Mouse (Mus musculus): Measurements from ENCODE around the gene C2cd2. TPM values are rescaled to one million over a fixed set of nuclear protein-coding genes. Genes with fewer than 3 reads are reported as not detected.

Gene C2cd2
- polyA plus RNA-seq, 1 experiment from 2014 or later: 18.4 TPM

DNA sequence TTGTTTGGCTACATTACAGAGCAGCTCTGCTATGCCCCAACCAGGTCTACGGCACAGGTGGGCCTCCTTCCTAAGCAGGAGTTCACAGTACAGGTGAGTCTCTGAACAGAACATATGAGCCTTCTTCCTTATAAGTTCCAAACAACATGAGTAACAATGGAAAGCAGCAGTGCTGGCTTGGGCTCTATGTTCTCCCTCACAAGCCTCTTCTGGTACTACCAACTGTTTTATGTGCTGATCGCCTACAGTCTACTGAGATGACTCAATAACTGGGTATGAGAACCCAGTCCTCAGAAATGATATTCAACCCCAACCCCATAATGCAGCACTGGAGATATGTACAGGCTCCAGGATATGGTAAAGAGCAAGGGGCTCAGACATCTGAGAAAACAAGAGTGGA is 148.3 kb downstream of the C2cd2 start:
- Histone ChIP-seq H3K27me3 (ENCODE audit: insufficient read depth, poor library complexity, severe bottlenecking) (no peaks in the 10 kb centered on the region), H3K4me1 (no peaks in the 10 kb centered on the region), H3K36me3 (peaks cover 94% of the 10 kb centered on the region), H3K9me3 (no peaks in the 10 kb centered on the region), H3K4me3 (no peak overlapping the region), H3K27ac (no peak overlapping the region)
- DNase-seq (ENCODE audit: low spot score): no peak
- WGBS: 94% methylated on average over 2 of the region's 2 CpGs

DNA sequence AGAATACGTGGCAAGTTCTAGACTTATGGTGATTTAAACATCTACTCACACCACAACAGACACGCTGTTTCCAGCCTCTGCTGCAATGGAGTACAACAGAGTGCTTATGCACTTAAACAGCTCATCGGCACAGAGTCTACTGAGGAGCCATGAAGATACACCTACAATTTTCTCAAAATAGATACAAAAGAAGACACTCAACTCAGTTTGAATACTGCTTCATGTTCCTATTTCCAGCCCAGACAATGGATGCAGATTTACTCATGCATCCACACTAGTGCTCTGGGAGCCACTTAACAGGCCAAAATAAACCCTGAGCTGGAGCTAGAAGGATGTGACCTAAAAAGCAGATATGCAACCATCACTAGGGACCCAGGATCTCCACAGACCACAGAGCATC is 153.5 kb downstream of the C2cd2 start:
- Histone ChIP-seq H3K9me3 (no peaks in the 10 kb centered on the region), H3K4me3 (no peak overlapping the region), H3K36me3 (peaks cover 97% of the 10 kb centered on the region), H3K4me1 (no peaks in the 10 kb centered on the region), H3K27me3 (ENCODE audit: insufficient read depth, poor library complexity, severe bottlenecking) (no peaks in the 10 kb centered on the region), H3K27ac (no peak overlapping the region)
- WGBS: 91% methylated on average over 3 of the region's 3 CpGs
- DNase-seq (ENCODE audit: low spot score): no peak

DNA sequence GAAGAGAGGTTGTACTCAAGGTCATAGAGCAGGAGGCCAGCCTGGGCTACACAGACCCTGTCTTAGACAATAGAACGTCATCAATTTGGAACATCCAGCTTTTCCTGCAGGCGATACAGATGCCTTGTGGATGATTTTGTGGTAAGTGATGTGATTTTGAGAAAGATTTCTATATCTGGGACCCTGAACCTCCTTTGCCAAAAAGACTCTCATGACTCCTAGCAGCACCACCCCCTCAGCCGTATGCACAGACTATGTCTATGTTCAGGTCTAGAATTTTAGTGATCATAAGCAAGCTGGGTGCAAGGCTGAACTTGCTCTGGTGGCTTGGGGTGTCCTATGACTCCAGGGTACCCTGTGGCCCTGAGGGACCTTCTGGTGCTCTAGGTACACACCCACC is 156.8 kb downstream of the C2cd2 start:
- peaks cover 78% of the 10 kb centered on the region for H3K36me3 ChIP-seq
- 95% methylated on average over 3 of the region's 3 CpGs for WGBS
- no peak overlapping the region for H3K27ac ChIP-seq
- no peaks in the 10 kb centered on the region for H3K4me1 ChIP-seq
- no peaks in the 10 kb centered on the region for H3K27me3 ChIP-seq (ENCODE audit: insufficient read depth, poor library complexity, severe bottlenecking)
- no peak for DNase-seq (ENCODE audit: low spot score)
- H3K9me3 ChIP-seq: no peaks in the 10 kb centered on the region
- no peak overlapping the region for H3K4me3 ChIP-seq

Small RNAs within 50 kb of the gene (microRNA-seq; reads per million reads assigned to microRNA genes)
- not detected for gene Mir6964

Other genes with a start within 250 kb of the C2cd2 start
- gene Ripk4, start 198.8 kb downstream of the C2cd2 start, polyA plus RNA-seq (2016; fragmentation: Nextera tagmentation; extraction: Ambion mirVana): 4.8 and 5.4 TPM in 2 replicates
- 9.7 and 9.8 TPM in 2 replicates for gene Prdm15, start 110.7 kb downstream of the C2cd2 start, polyA plus RNA-seq (2016; fragmentation: Nextera tagmentation; extraction: Ambion mirVana)
- 10.1 and 10.2 TPM in 2 replicates for gene Zbtb21, start within 50 bp of the C2cd2 start, polyA plus RNA-seq (2016; fragmentation: Nextera tagmentation; extraction: Ambion mirVana)
- 15.3 and 20.1 TPM in 2 replicates for gene B230307C23Rik, start 34.7 kb upstream of the C2cd2 start, polyA plus RNA-seq (2016; fragmentation: Nextera tagmentation; extraction: Ambion mirVana)
- gene A630089N07Rik, start 119.9 kb upstream of the C2cd2 start, polyA plus RNA-seq (2016; fragmentation: Nextera tagmentation; extraction: Ambion mirVana): 20.2 and 25.5 TPM in 2 replicates

Data from heart, embryonic 10.5 days (tissue).